In the genomic region with DNA sequence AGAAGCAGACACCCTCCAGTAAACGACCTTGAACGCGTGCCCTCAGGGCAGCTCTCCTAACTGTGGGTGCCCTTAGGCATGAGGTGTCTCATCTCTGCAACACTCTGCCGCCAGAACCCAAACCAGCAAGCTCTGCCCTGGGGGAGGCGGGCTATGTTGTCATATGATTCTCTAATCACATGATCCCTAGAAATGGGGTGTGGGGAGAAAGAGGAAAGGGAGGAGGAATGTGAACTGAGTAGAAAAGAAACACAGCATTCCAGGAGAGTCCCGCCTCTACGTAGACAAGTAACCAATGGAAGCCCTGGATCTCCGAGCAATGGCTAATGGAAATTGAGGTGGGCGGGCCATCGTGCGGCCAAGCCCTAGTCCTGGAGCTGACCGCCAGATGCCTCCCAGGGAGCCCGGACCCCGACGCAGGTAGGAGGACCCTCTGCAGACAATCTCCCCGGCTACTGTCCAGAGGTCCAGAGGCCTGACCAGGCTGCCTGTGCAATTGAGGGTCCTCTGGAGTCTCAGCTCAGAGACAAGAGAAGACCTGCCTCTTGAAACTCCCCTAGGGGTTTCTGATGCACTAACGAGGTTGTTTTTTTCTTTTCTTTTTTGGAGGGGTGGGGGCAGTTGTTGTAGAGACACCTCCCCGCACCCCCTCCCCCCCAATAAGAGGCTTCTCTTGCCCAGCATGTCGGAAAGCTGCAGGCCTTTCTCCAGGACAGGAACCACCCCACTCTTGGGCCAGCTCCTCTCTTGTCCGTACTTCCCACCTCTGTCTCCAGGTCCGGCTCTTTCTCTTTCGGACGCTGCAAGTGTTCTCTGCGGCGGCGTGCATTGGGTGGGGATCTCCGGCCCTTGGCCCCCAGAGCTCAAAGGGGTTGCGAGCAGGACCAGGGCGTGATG, we compare ENCODE assay signal across 8 mouse cellular contexts. TPM values are rescaled to one million over a fixed set of nuclear protein-coding genes. Genes with fewer than 3 reads are reported as not detected.
DNase-seq lines count a peak whose midpoint lies in the region; ATAC-seq and TF ChIP-seq lines count a peak whose summit lies in the region.

Grn (plus strand) TSS at position 195 of the 897 bp plus-strand sequence.

- peaks cover 10% of the 10 kb centered on the region; the same call in 1 of the 2 replicates for H3K4me1 ChIP-seq in bone marrow, adult 2 months (ENCODE audit: control insufficient read depth, insufficient read depth, low read length)
- peaks cover 33% of the 10 kb centered on the region for H3K4me1 ChIP-seq in embryonic facial prominence, embryonic 15.5 days
- H3K4me1 ChIP-seq in heart, adult 2 months (ENCODE audit: control insufficient read depth, insufficient read depth, low read length), result peaks cover 13% of the 10 kb centered on the region
- peaks cover 26% of the 10 kb centered on the region for H3K4me1 ChIP-seq in limb, embryonic 12.5 days (replicated peaks)
- H3K4me1 ChIP-seq in midbrain, embryonic 14.5 days (ENCODE audit: control insufficient read depth, insufficient read depth, low read length), result peaks cover 7% of the 10 kb centered on the region; the same call in 1 of the 2 replicates

- ATAC-seq in embryonic facial prominence, embryonic 15.5 days (ENCODE audit: insufficient number of reproducible peaks, low FRiP score, low TSS enrichment, low read depth), result peak; percentile 92
- peak; percentile 89 for ATAC-seq in limb, embryonic 12.5 days (ENCODE audit: insufficient number of reproducible peaks, insufficient read depth, low FRiP score, low TSS enrichment, low read depth)
- ATAC-seq in midbrain, embryonic 14.5 days (ENCODE audit: low FRiP score, low TSS enrichment), result peak; percentile 85

- under 1% methylated on average over 29 of the region's 29 CpGs for WGBS in bone marrow, adult 2 months
- WGBS in embryonic facial prominence, embryonic 15.5 days, result under 1% methylated on average over 29 of the region's 29 CpGs
- 1% methylated on average over 29 of the region's 29 CpGs for WGBS in heart, adult 2 months
- WGBS in limb, embryonic 12.5 days, result under 1% methylated on average over 29 of the region's 29 CpGs
- WGBS in midbrain, embryonic 14.5 days, result under 1% methylated on average over 29 of the region's 29 CpGs

- TF ChIP-seq CTCF in bone marrow, adult 2 months (IDR thresholded peaks at IDR 0.05; ENCODE audit: control insufficient read depth, insufficient read depth, low read length), result no peak
- TF ChIP-seq CTCF in heart, adult 2 months (IDR thresholded peaks at IDR 0.05), result no peak

- peak; percentile 86 for DNase-seq in A20 (ENCODE audit: low read depth, low spot score)
- DNase-seq in heart, adult 2 months, result peak; percentile 87 to 93
- DNase-seq in kidney, adult 8-10 months, result peak; percentile 95 to 98
- DNase-seq in midbrain, embryonic 14.5 days, result peak; percentile 94
- DNase-seq in spleen, adult 12 weeks (ENCODE audit: low spot score), result peak; percentile 68

- peak within 1 kb of the TSS; percentile 76 for H3K27ac ChIP-seq in bone marrow, adult 2 months (ENCODE audit: control insufficient read depth, insufficient read depth, low read depth, low read length, poor library complexity)
- H3K27ac ChIP-seq in embryonic facial prominence, embryonic 15.5 days (replicated peaks), result peak within 1 kb of the TSS; percentile 92
- H3K27ac ChIP-seq in heart, adult 2 months, result peak within 1 kb of the TSS; percentile 98
- peak within 1 kb of the TSS; percentile 87 for H3K27ac ChIP-seq in limb, embryonic 12.5 days
- peak within 1 kb of the TSS; percentile 63; the same call in 1 of the 2 replicates for H3K27ac ChIP-seq in midbrain, embryonic 14.5 days (replicated peaks; ENCODE audit: low read depth, low read length)

- intact Hi-C loops in heart, adult 2 months (cut with DNase I), result loop anchor here (1.0 kb wide), 2 partner anchors 23 to 121 kb away; partner anchors contain the start of gene Slc25a39

- peak within 1 kb of the TSS; percentile 52 for H3K9ac ChIP-seq in embryonic facial prominence, embryonic 15.5 days
- H3K9ac ChIP-seq in heart, adult 2 months (ENCODE audit: low read depth, low read length), result peak within 1 kb of the TSS; percentile 61
- peak within 1 kb of the TSS; percentile 65 for H3K9ac ChIP-seq in limb, embryonic 12.5 days (replicated peaks)
- H3K9ac ChIP-seq in midbrain, embryonic 14.5 days (replicated peaks; ENCODE audit: low read length), result peak within 1 kb of the TSS; percentile 42

- no peaks in the 10 kb centered on the region for H3K79me2 ChIP-seq in heart, adult 2 months (replicated peaks; ENCODE audit: control insufficient read depth, insufficient read depth, low read length)

- TF ChIP-seq EP300 in heart, adult 2 months (IDR thresholded peaks at IDR 0.05; ENCODE audit: insufficient read depth, low read depth, low read length), result peak; percentile 74; the same call in 1 of the 2 replicates

- no peaks in the 10 kb centered on the region for H3K9me3 ChIP-seq in embryonic facial prominence, embryonic 15.5 days (replicated peaks)
- H3K9me3 ChIP-seq in limb, embryonic 12.5 days, result no peaks in the 10 kb centered on the region
- H3K9me3 ChIP-seq in midbrain, embryonic 14.5 days (ENCODE audit: control insufficient read depth, low read length), result no peaks in the 10 kb centered on the region

- H3K4me3 ChIP-seq in bone marrow, adult 2 months (replicated peaks; ENCODE audit: control insufficient read depth, low read depth, low read length), result peak within 1 kb of the TSS; percentile 72
- H3K4me3 ChIP-seq in embryonic facial prominence, embryonic 15.5 days (replicated peaks), result peak within 1 kb of the TSS; percentile 78
- H3K4me3 ChIP-seq in heart, adult 2 months, result peak within 1 kb of the TSS; percentile 91
- peak within 1 kb of the TSS; percentile 65 for H3K4me3 ChIP-seq in limb, embryonic 12.5 days (replicated peaks)
- H3K4me3 ChIP-seq in midbrain, embryonic 14.5 days (replicated peaks; ENCODE audit: low read depth, low read length), result peak within 1 kb of the TSS; percentile 41

- peak within 1 kb of the TSS; percentile 94 for H3K4me2 ChIP-seq in embryonic facial prominence, embryonic 15.5 days (replicated peaks)
- H3K4me2 ChIP-seq in limb, embryonic 12.5 days, result peak within 1 kb of the TSS; percentile 88
- peak within 1 kb of the TSS; percentile 93 for H3K4me2 ChIP-seq in midbrain, embryonic 14.5 days (ENCODE audit: low read length)

- H3K36me3 ChIP-seq in embryonic facial prominence, embryonic 15.5 days, result peaks cover 11% of the 10 kb centered on the region
- H3K36me3 ChIP-seq in heart, adult 2 months (ENCODE audit: control insufficient read depth, insufficient read depth, low read length), result no peaks in the 10 kb centered on the region
- H3K36me3 ChIP-seq in limb, embryonic 12.5 days, result peaks cover 24% of the 10 kb centered on the region
- peaks cover 19% of the 10 kb centered on the region for H3K36me3 ChIP-seq in midbrain, embryonic 14.5 days (ENCODE audit: control insufficient read depth, insufficient read depth, low read length)

- no peaks in the 10 kb centered on the region for H3K27me3 ChIP-seq in embryonic facial prominence, embryonic 15.5 days
- H3K27me3 ChIP-seq in heart, adult 2 months (ENCODE audit: control insufficient read depth, insufficient read depth, low read length), result no peaks in the 10 kb centered on the region
- H3K27me3 ChIP-seq in limb, embryonic 12.5 days, result 0 out of 2 replicates have a peak, but pooled peaks cover 3% of the 10 kb centered on the region
- H3K27me3 ChIP-seq in midbrain, embryonic 14.5 days (ENCODE audit: control insufficient read depth, insufficient read depth, low read length), result no peaks in the 10 kb centered on the region

- peak; percentile 38; the same call in 1 of the 2 replicates for TF ChIP-seq POLR2A in bone marrow, adult 2 months (IDR thresholded peaks at IDR 0.05; ENCODE audit: borderline replicate concordance, control insufficient read depth, low read depth, low read length)
- TF ChIP-seq POLR2A in heart, adult 2 months (IDR thresholded peaks at IDR 0.05; ENCODE audit: insufficient read depth, low read depth, low read length), result peak; percentile 79

RNA-seq across cellular contexts. Expression of gene Grn, which starts in this region (rescaled TPM):
- polyA plus RNA-seq in bone marrow, adult 2 months (2011; ENCODE audit: insufficient read depth, insufficient read length, low replicate concordance, missing spikeins), result 57.7 and 87.0 TPM in 2 replicates
- 196 and 199 TPM in 2 replicates for polyA plus RNA-seq in embryonic facial prominence, embryonic 15.5 days (2015; fragmentation: Nextera tagmentation; extraction: Ambion mirVana)
- total RNA-seq in heart, adult 2 months (2021), result 10 to 100 TPM; 83.4 to 86.9 TPM
- polyA plus RNA-seq in heart, adult 2 months (2012; rRNA removed), result 118 and 119 TPM in 2 replicates
- 101 and 106 TPM in 2 replicates for polyA plus RNA-seq in limb, embryonic 12.5 days (2016; fragmentation: Nextera tagmentation; extraction: Ambion mirVana)
- 33.1 and 45.5 TPM in 2 replicates for polyA plus RNA-seq in midbrain, embryonic 14.5 days (2014; fragmentation: Nextera tagmentation; extraction: Ambion mirVana)

Comparison
In these comparisons a context has a peak if more than half of its experiments do, and no peak if none do; other contexts are left out.
1. Peak in every context shown above with its lines: DNase-seq, ATAC-seq, H3K4me3 ChIP-seq and H3K27ac ChIP-seq.
2. H3K4me3 ChIP-seq: peak in every context shown above with its lines; median percentile 91 in heart, adult 2 months; 78 in embryonic facial prominence, embryonic 15.5 days; 72 in bone marrow, adult 2 months; 65 in limb, embryonic 12.5 days; 41 in midbrain, embryonic 14.5 days.